Mouse (Mus musculus) MEL (cell line): ENCODE data around the gene Eif4a2. TPM values are rescaled to one million over a fixed set of nuclear protein-coding genes. Genes with fewer than 3 reads are reported as not detected.
"Not testable (repeated sequence)": the region's sequence is repeated elsewhere in the genome, so short reads cannot be mapped to it uniquely, and the experiment has no call there.

Experiments used
- DNase-seq: peaks from one replicate; pipeline ENCODE4 v3.0.0; 2011; ENCODE audit warnings: low read depth, low spot score
- H3K27ac ChIP-seq: 2 replicates; pipeline ENCODE4 v1.5.1; 2012; ENCODE audit warnings: low read depth, mild to moderate bottlenecking, control low read depth, low read length, moderate library complexity; ENCODE audit not compliant: control insufficient read depth
- H3K27me3 ChIP-seq, 2 experiments: fragments of 150-350 bp in 1 of 2; sonication (generic) in 1 of 2; 2 replicates each; pipeline ENCODE4 v1.6.1; 2012; ENCODE audit warnings: low read length in 2 of 2, mild to moderate bottlenecking in 2 of 2, improper control_type of control experiment in 1 of 2, moderate library complexity in 1 of 2; ENCODE audit not compliant: insufficient read depth in 2 of 2, control insufficient read depth in 1 of 2
- H3K36me3 ChIP-seq, 2 experiments: 2 replicates each; pipeline ENCODE4 v1.6.1; 2012 to 2014; ENCODE audit warnings: low read length in 2 of 2, improper control_type of control experiment in 1 of 2, inconsistent platforms in 1 of 2, mild to moderate bottlenecking in 1 of 2; ENCODE audit not compliant: insufficient read depth in 2 of 2, control insufficient read depth in 1 of 2
- H3K4me1 ChIP-seq, 2 experiments: fragments of 150-350 bp in 1 of 2; sonication (generic) in 1 of 2; 2 replicates each; pipeline ENCODE4 v1.6.1; 2012; ENCODE audit warnings: low read length in 2 of 2, improper control_type of control experiment in 1 of 2, mild to moderate bottlenecking in 1 of 2; ENCODE audit not compliant: insufficient read depth in 2 of 2, control insufficient read depth in 1 of 2
- H3K4me3 ChIP-seq, 2 experiments: fragments of 150-350 bp in 1 of 2; sonication (generic) in 1 of 2; 2 replicates each; pipeline ENCODE4 v1.5.1; 2012; ENCODE audit warnings: low read depth in 2 of 2, low read length in 2 of 2, mild to moderate bottlenecking in 2 of 2, moderate library complexity in 2 of 2, control low read depth in 1 of 2, improper control_type of control experiment in 1 of 2; ENCODE audit not compliant: control insufficient read depth in 1 of 2, insufficient read depth in 1 of 2
- H3K79me2 ChIP-seq: 2 replicates; pipeline ENCODE4 v1.6.1; 2012; ENCODE audit warnings: mild to moderate bottlenecking, low read length, moderate library complexity; ENCODE audit not compliant: control insufficient read depth, poor library complexity, insufficient read depth
- H3K9ac ChIP-seq: 2 replicates; pipeline ENCODE4 v1.6.1; 2012; ENCODE audit warnings: low read depth, mild to moderate bottlenecking, control low read depth, low read length, moderate library complexity; ENCODE audit not compliant: control insufficient read depth, poor library complexity, severe bottlenecking
- H3K9me3 ChIP-seq: fragments of 150-350 bp; sonication (generic); replicated peaks from 2 replicates; pipeline ENCODE4 v1.6.1; 2012; ENCODE audit warnings: mild to moderate bottlenecking, low read length, improper control_type of control experiment, moderate library complexity; ENCODE audit not compliant: insufficient read depth
- CHD1 ChIP-seq: IDR thresholded peaks from 2 replicates; pipeline ENCODE4 v1.6.1; 2012; ENCODE audit warnings: low read depth, mild to moderate bottlenecking, inconsistent platforms, low read length, improper control_type of control experiment
- CTCF ChIP-seq, 3 experiments: IDR thresholded peaks in 2 of 3; conservative IDR thresholded peaks in 1 of 3; 2 replicates each; pipeline ENCODE4 v1.5.1; 2011 to 2012; ENCODE audit warnings: low read length in 3 of 3, low read depth in 2 of 3, mild to moderate bottlenecking in 2 of 3, improper control_type of control experiment in 1 of 3, inconsistent platforms in 1 of 3, mixed read lengths in 1 of 3, moderate library complexity in 1 of 3; ENCODE audit not compliant: control insufficient read depth in 1 of 3, insufficient read depth in 1 of 3, poor library complexity in 1 of 3, severe bottlenecking in 1 of 3
- ETS1 ChIP-seq: IDR thresholded peaks from 2 replicates; pipeline ENCODE4 v1.6.1; 2012; ENCODE audit warnings: low read depth, mild to moderate bottlenecking, inconsistent platforms, low read length, improper control_type of control experiment, moderate library complexity
- GABPA ChIP-seq: IDR thresholded peaks from 2 replicates; pipeline ENCODE4 v1.6.1; 2012; ENCODE audit warnings: low read depth, mild to moderate bottlenecking, inconsistent platforms, low read length, improper control_type of control experiment, moderate library complexity
- MAZ ChIP-seq: IDR thresholded peaks from 2 replicates; pipeline ENCODE4 v1.6.1; 2012; ENCODE audit warnings: low read depth, mild to moderate bottlenecking, inconsistent platforms, low read length, improper control_type of control experiment
- MEF2A ChIP-seq: IDR thresholded peaks from 2 replicates; pipeline ENCODE4 v1.6.1; 2014; ENCODE audit warnings: low read depth, mild to moderate bottlenecking, inconsistent platforms, low read length, improper control_type of control experiment; ENCODE audit not compliant: poor library complexity, insufficient replicate concordance, severe bottlenecking; ENCODE audit errors: extremely low read depth
- MXI1 ChIP-seq: IDR thresholded peaks from 2 replicates; pipeline ENCODE4 v1.6.1; 2011; ENCODE audit warnings: mild to moderate bottlenecking, low read depth, low read length, improper control_type of control experiment
- MYB ChIP-seq: IDR thresholded peaks from 2 replicates; pipeline ENCODE4 v1.6.1; 2011; ENCODE audit warnings: mild to moderate bottlenecking, low read depth, low read length, improper control_type of control experiment
- NRF1 ChIP-seq: IDR thresholded peaks from 2 replicates; pipeline ENCODE4 v1.6.1; 2014; ENCODE audit warnings: low read depth, mild to moderate bottlenecking, inconsistent platforms, low read length, improper control_type of control experiment, moderate library complexity; ENCODE audit not compliant: poor library complexity, insufficient read depth, severe bottlenecking
- POLR2A ChIP-seq, 2 experiments: IDR thresholded peaks; 2 replicates each; pipeline ENCODE4 v1.6.1; 2011 to 2012; ENCODE audit warnings: low read length in 2 of 2, mild to moderate bottlenecking in 2 of 2, control low read depth in 1 of 2, improper control_type of control experiment in 1 of 2, low read depth in 1 of 2, moderate library complexity in 1 of 2; ENCODE audit not compliant: control insufficient read depth in 1 of 2, insufficient read depth in 1 of 2, poor library complexity in 1 of 2
- POLR2AphosphoS2 ChIP-seq: IDR thresholded peaks from 2 replicates; pipeline ENCODE4 v1.6.1; 2011; ENCODE audit warnings: low read length, improper control_type of control experiment
- POLR2AphosphoS5 ChIP-seq: IDR thresholded peaks from 2 replicates; pipeline ENCODE4 v1.6.1; 2012; ENCODE audit warnings: low read depth, borderline replicate concordance, mild to moderate bottlenecking, inconsistent platforms, low read length, moderate library complexity, mixed read lengths
- RCOR1 ChIP-seq: IDR thresholded peaks from 2 replicates; pipeline ENCODE4 v1.6.1; 2012; ENCODE audit warnings: low read depth, mild to moderate bottlenecking, inconsistent platforms, low read length, improper control_type of control experiment
- TBP ChIP-seq: IDR thresholded peaks from 2 replicates; pipeline ENCODE4 v1.8.0; 2011; ENCODE audit warnings: low read depth, low read length, improper control_type of control experiment
- UBTF ChIP-seq: IDR thresholded peaks from 2 replicates; pipeline ENCODE4 v1.6.1; 2012; ENCODE audit warnings: low read depth, mild to moderate bottlenecking, inconsistent platforms, low read length, improper control_type of control experiment, moderate library complexity, borderline replicate concordance; ENCODE audit not compliant: insufficient read depth
- USF2 ChIP-seq, 2 experiments: IDR thresholded peaks; 2 replicates each; pipeline ENCODE4 v1.6.1; 2011 to 2012; ENCODE audit warnings: improper control_type of control experiment in 2 of 2, low read length in 2 of 2, borderline replicate concordance in 1 of 2, inconsistent platforms in 1 of 2, low read depth in 1 of 2, mild to moderate bottlenecking in 1 of 2; ENCODE audit not compliant: insufficient read depth in 1 of 2
- ZC3H11A ChIP-seq: IDR thresholded peaks from 2 replicates; pipeline ENCODE4 v1.6.1; 2012; ENCODE audit warnings: low read depth, mild to moderate bottlenecking, inconsistent platforms, low read length, improper control_type of control experiment
- ZMIZ1 ChIP-seq: IDR thresholded peaks from 2 replicates; pipeline ENCODE4 v1.6.1; 2012; ENCODE audit warnings: low read depth, mild to moderate bottlenecking, inconsistent platforms, low read length, improper control_type of control experiment, moderate library complexity
- polyA plus RNA-seq, 2 experiments: library from polyadenylated mRNA; stranded (reverse) in 1 of 2; unstranded in 1 of 2; fragments of >175 nt in 1 of 2; fragments of >200 nt in 1 of 2; gene quantifications; 2 replicates each; pipeline versions ENCODE4 v1.2.1 to v1.2.4; 2012; ENCODE audit warnings: low replicate concordance in 2 of 2, low read depth in 1 of 2; ENCODE audit not compliant: insufficient read length in 2 of 2, insufficient read depth in 1 of 2, missing spikeins in 1 of 2
- total RNA-seq: library from RNA; depleted of rRNA; stranded (reverse); fragments of 300-350 nt; gene quantifications from 2 replicates; pipeline ENCODE4 v1.2.3, GENCODE M21; 2012; rRNA removed

The Eif4a2 gene
- total RNA-seq = 252 and 290 TPM in 2 replicates
- 1,000 to 10,000 TPM in 1 of 2 experiments, 100 to 1,000 TPM in 1; 248 to 2,083 TPM for polyA plus RNA-seq

DNA sequence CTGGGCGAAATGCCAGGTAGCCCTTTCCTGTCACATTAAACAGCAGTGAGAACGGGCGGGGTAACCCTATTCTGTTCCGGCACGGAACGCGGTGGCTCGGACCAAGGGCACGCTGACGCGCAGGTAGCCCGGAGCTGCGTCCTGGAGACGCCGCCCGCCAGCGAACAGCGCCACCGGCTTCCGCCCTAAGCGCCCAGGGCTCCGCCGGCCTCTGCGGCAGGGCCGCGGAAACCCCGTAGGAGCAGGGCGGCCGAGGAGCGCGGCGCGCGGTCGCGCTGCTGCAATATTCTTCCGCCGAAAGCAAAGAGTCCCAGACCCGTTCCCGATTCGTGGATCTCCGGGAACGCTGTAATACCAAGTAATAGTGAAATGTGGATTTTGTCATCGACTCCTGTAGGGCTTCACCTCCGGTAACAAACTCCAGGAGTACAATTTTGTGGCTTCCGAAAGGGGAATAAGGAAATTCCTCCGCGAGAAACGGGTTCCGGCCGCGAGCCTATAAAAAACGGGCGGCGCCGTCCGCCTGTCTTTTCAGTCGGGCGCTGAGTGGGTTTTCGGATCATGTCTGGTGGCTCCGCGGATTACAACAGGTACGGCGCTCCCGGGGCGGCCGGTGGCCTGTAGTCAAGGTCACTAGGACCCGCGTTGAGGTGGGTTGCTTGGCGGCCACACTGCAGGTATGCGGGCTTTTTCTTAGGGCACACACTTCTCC lies at the start of gene Eif4a2:
TSS of gene Eif4a2 (plus strand) at position 214 of the 712 bp plus-strand sequence.
- Histone ChIP-seq H3K4me3 (peak within 1 kb of the TSS; percentile 69 to 77), H3K27me3 (no peaks in the 10 kb centered on the region), H3K4me1 (peaks cover under 1 to 6% of the 10 kb centered on the region in 2 experiments; a peak in 3 of 4 replicates), H3K79me2 (peaks cover 49% of the 10 kb centered on the region), H3K36me3 (peaks cover 22% of the 10 kb centered on the region in 2 experiments), H3K9ac (peak within 1 kb of the TSS; percentile 80), H3K27ac (peak within 1 kb of the TSS; percentile 79), H3K9me3 (no peaks in the 10 kb centered on the region)
- peak; percentile 97 for DNase-seq
- TF ChIP-seq CHD1 = no peak
- TF ChIP-seq UBTF = no peak; the same call in 1 of the 2 replicates
- no peak for TF ChIP-seq ETS1
- TF ChIP-seq MYB = no peak
- no peak for TF ChIP-seq ZMIZ1
- TF ChIP-seq USF2 (IDR thresholded peaks at IDR 0.05; ENCODE audit: borderline replicate concordance in 1 of 2, insufficient read depth in 1 of 2, low read depth in 1 of 2, low read length in 2 of 2) = no peak
- no peak for TF ChIP-seq MXI1
- no peak for TF ChIP-seq MAZ
- TF ChIP-seq CTCF (IDR thresholded peaks at IDR 0.05 in 2 of 3, conservative IDR thresholded peaks at IDR 0.05 in 1 of 3; ENCODE audit: control insufficient read depth in 1 of 3, insufficient read depth in 1 of 3, low read depth in 2 of 3, low read length in 3 of 3, poor library complexity in 1 of 3, severe bottlenecking in 1 of 3) = peak in 1 of 3 experiments; percentile 18; a peak in 1 of 6 replicates
- TF ChIP-seq NRF1 = no peak
- no peak for TF ChIP-seq ZC3H11A
- no peak for TF ChIP-seq RCOR1
- no peak for TF ChIP-seq MEF2A
- no peak for TF ChIP-seq GABPA
- TF ChIP-seq POLR2A (IDR thresholded peaks at IDR 0.05; ENCODE audit: control insufficient read depth in 1 of 2, insufficient read depth in 1 of 2, low read depth in 1 of 2, low read length in 2 of 2, poor library complexity in 1 of 2) = peak; percentile 96 to 97
- peak; percentile 98 for TF ChIP-seq TBP
- TF ChIP-seq POLR2AphosphoS5 = peak; percentile 97; the same call in 1 of the 2 replicates
- no peak for TF ChIP-seq POLR2AphosphoS2

DNA sequence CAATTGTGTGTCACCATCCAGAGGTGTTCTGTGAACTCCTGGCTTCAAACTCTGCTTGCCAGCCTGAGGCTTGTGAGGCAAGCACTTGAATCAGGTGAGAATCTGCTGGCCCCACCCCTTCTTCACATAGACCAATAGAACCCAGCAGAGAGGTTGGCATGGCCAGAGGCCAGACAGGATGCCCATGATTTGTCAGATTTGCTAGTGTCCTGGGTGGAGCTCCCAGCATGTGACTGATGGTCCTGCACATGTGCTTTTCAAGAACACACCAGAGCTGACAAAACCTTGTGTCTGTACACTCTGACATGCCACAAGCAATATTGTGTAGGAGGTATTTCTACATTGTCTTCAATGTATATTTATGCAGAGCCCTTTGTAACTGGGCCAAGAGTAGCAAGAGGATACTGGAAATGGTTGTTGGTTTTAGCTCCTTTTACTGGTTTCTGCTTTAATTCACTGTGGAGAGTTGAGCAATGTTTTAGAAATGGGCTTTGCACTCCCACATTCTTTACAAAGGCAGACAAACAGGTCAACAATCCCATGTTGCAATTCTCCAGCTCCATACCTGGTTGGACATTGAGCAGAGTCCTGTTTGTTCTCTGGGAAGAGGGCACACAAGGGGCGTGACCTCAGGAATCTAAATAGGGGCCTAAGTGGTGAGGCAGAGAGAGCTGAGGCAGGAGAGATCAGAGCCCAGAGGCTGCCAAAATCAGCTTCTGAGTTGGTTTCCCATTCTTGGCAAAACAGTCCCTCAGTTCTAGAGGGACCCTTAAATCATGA lies 49.4 kb upstream of the Eif4a2 start, which contains the start of gene Kng1:
TSS of gene Kng1 (plus strand) at position 198 of the 780 bp plus-strand sequence.
- not testable (repeated sequence) for H3K9ac ChIP-seq, H3K27ac ChIP-seq, H3K4me3 ChIP-seq, H3K79me2 ChIP-seq, DNase-seq, H3K36me3 ChIP-seq, H3K4me1 ChIP-seq, H3K9me3 ChIP-seq, H3K27me3 ChIP-seq

GRCm38 (mm10) chr16:23059630-23060029 lies 47.6 kb upstream of the Eif4a2 start:
- not testable (repeated sequence) for H3K9me3 ChIP-seq, H3K79me2 ChIP-seq, H3K27ac ChIP-seq, H3K27me3 ChIP-seq, H3K4me1 ChIP-seq, H3K9ac ChIP-seq, DNase-seq, H3K36me3 ChIP-seq, H3K4me3 ChIP-seq
